Mouse (Mus musculus): ENCODE results near the gene Snrnp40.

The Snrnp40 gene

DNA sequence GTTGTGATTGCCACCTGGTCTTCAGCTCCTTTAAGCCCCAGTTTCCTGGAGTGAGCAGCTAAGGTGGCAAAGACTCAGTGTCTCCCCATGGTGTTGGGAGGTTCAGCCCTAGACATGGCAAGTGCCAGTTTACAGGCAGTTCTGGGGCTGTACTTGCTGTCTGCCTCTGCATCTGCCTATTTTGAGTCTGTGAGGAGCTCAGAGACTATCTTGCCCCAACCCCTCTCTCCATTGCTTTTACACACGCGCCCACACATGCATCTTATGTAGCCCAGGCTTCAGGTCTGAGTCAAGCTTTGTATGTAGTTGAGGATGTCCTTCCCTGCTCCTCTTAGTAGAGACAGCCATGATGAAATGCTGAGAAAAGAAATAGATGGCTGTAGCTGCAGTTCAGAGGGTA is 19.2 kb downstream of the Snrnp40 start:
- DNase-seq (ENCODE audit: low spot score in 2 of 2), result no peak

- no peak for DNase-seq (ENCODE audit: low spot score in 2 of 2)
Observed at GRCm38 (mm10) chr4:130380418-130380817, 20.5 kb downstream of the Snrnp40 start.

GRCm38 (mm10) chr4:130387256-130387655 is 27.3 kb downstream of the Snrnp40 start:
- DNase-seq (ENCODE audit: low spot score in 2 of 2), result no peak

DNA sequence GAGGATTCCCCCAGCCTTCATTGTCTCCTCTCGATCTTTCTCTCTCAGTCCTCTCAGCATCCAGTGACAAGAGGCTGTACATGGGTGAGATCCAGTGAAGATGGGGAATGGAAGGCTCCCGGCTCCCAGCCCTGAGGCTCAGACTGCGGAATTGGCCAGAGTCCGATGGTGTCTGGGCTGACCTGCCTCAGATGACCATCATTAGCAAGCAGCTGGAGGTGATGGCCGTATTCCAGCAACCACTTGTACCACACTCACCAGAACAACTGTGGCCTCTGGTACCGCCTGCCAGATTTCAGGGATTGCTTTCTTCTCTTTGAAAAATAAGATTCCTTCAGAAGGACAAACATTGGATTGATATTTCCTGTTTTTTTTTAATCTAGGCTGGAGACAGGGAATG is 29.6 kb downstream of the Snrnp40 start:
- DNase-seq (ENCODE audit: low spot score in 2 of 2), result peak in 1 of 2 experiments; percentile 32

DNA sequence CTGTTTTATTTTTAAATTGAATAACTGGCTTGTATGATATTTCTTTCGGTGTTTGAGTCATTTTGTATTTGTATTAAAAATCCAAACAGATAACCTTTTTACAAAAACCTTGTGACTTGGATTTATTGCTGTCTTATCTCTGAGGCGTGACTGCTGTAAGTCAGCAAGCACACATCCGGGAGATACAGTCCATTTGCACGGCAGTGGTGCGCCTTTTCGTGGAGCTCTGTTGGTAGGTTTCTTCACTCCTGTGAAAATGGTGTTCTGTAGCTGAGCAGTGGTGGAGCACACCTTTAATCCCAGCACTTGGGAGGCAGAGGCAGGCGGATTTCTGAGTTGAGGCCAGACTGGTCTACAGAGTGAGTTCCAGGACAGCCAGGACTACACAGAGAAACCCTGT is 30.0 kb downstream of the Snrnp40 start:
- DNase-seq (ENCODE audit: low spot score in 2 of 2), result no peak

DNA sequence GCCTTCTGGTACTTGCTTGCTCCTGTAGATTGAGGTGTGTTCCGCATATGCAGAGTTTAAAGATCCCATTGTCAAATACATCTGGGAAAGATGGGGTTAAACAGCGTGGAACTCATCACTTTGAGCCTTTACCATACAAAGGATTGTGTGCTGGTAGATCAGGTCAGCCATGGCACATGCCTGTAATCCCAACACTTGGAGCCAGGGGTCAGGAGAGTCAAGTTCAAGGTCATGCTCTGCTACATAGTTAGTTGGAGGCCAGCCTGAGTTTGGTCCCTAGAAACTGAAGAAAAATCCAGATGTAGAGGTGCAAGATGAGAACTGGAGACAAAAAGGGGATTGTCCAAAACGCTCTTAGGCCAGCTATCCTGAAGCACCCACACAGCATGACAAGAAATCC is 31.3 kb downstream of the Snrnp40 start:
- no peak for DNase-seq (ENCODE audit: low spot score in 2 of 2)
